Mouse (Mus musculus): ENCODE measurements around the gene Metrnl.

- no peak for TF ChIP-seq GATA1 (IDR thresholded peaks at IDR 0.05; ENCODE audit: borderline replicate concordance, low read length)
- no peak for TF ChIP-seq CTCF (IDR thresholded peaks at IDR 0.05; ENCODE audit: low read depth, low read length)
These were observed 13.3 kb upstream of the Metrnl start for GRCm38 (mm10) chr11:121688024-121688423.
